ENCODE assay signal across 8 mouse cellular contexts in the genomic region with DNA sequence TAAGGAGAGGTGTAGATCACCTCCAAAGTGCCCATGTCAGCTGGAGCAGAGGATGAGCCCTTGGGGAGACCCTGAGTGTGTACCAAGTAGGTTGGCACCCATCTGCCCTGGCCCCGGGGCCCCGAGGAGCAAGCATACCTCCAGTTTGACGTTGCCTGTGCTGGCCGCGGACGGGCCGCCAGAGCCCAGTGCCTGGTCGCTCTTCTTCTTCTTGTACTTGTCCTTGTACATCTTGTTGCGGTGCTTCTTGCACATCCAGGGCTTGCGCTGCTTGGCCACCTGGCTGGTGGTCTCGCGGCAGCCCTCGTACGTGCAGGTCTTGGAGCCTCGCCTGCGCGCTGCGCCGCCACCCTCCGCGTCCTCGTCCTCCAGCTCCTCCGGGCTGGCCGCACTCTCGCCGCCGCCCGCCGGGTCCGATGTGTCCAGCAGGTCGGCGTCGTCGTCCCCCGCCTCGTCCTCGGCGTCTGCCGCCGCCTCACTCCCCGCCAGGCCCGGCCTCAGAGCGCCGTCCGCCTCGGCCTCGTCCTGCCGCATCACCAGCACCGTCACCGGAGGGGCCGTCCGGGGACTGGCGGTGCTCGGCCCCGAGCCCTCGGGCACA. TPM values are rescaled to one million over a fixed set of nuclear protein-coding genes. Genes with fewer than 3 reads are reported as not detected.
DNase-seq lines count a peak whose midpoint lies in the region; ATAC-seq and TF ChIP-seq lines count a peak whose summit lies in the region.

No protein-coding gene starts in this region.

- TF ChIP-seq POLR2A in thymus, adult 2 months (IDR thresholded peaks at IDR 0.05; ENCODE audit: control insufficient read depth, extremely low read depth, insufficient read depth, low read length, poor library complexity) = no peak

- intact Hi-C loops in gastrocnemius, postnatal 36 days (cut with DNase I) = loop anchor here (5.0 to 10.0 kb wide), 2 partner anchors 70 to 258 kb away; a partner anchor contains a TSS

- H3K4me1 ChIP-seq in thymus, adult 2 months (replicated peaks; ENCODE audit: control insufficient read depth, insufficient read depth, low read length) = peaks cover 9% of the 10 kb centered on the region
- peaks cover 20% of the 10 kb centered on the region for H3K4me1 ChIP-seq in midbrain, embryonic 14.5 days (ENCODE audit: control insufficient read depth, insufficient read depth, low read length)

- no peaks in the 10 kb centered on the region for H3K9me3 ChIP-seq in midbrain, embryonic 14.5 days (ENCODE audit: control insufficient read depth, low read length)

- peak; percentile 75 for ATAC-seq in frontal cortex, adult (ENCODE audit: low TSS enrichment)
- peak; percentile 86 for ATAC-seq in midbrain, embryonic 14.5 days (ENCODE audit: low FRiP score, low TSS enrichment)

- peaks cover 11% of the 10 kb centered on the region; the same call in 1 of the 2 replicates for H3K36me3 ChIP-seq in thymus, adult 2 months (ENCODE audit: control insufficient read depth, insufficient read depth, low read length)
- peaks cover 22% of the 10 kb centered on the region for H3K36me3 ChIP-seq in midbrain, embryonic 14.5 days (ENCODE audit: control insufficient read depth, insufficient read depth, low read length)

- TF ChIP-seq CTCF in thymus, adult 2 months (IDR thresholded peaks at IDR 0.05; ENCODE audit: borderline replicate concordance, control insufficient read depth, extremely low read depth, insufficient read depth, low read length, poor library complexity) = no peak

- peak overlapping the region; percentile 72 for H3K4me3 ChIP-seq in thymus, adult 2 months (ENCODE audit: control insufficient read depth, insufficient read depth, low read length)
- H3K4me3 ChIP-seq in midbrain, embryonic 14.5 days (replicated peaks; ENCODE audit: low read depth, low read length) = peak overlapping the region; percentile 92

- H3K27ac ChIP-seq in thymus, adult 2 months (ENCODE audit: control insufficient read depth, insufficient read depth, low read length) = no peak overlapping the region
- H3K27ac ChIP-seq in midbrain, embryonic 14.5 days (replicated peaks; ENCODE audit: low read depth, low read length) = peak overlapping the region; percentile 97

- peak overlapping the region; percentile 92 for H3K4me2 ChIP-seq in midbrain, embryonic 14.5 days (ENCODE audit: low read length)

- DNase-seq in gastrocnemius, postnatal 10 days = peak; percentile 65
- DNase-seq in gastrocnemius, postnatal 36 days = no peak
- no peak for DNase-seq in thymus, adult 2 months
- DNase-seq in thymus, postnatal 36 days = no peak
- peak; percentile 36 to 37 for DNase-seq in left cerebral cortex, adult 8-10 months (ENCODE audit: low spot score in 2 of 2)
- DNase-seq in midbrain, embryonic 14.5 days = no peak
- DNase-seq in adipocyte (ENCODE audit: low spot score) = no peak

- H3K9ac ChIP-seq in midbrain, embryonic 14.5 days (replicated peaks; ENCODE audit: low read length) = peak overlapping the region; percentile 94

- WGBS in thymus, adult 2 months = under 1% methylated on average over 56 of the region's 56 CpGs
- WGBS in midbrain, embryonic 14.5 days = under 1% methylated on average over 56 of the region's 56 CpGs

- H3K27me3 ChIP-seq in thymus, adult 2 months (ENCODE audit: control insufficient read depth, insufficient read depth, low read length) = no peaks in the 10 kb centered on the region
- no peaks in the 10 kb centered on the region for H3K27me3 ChIP-seq in midbrain, embryonic 14.5 days (ENCODE audit: control insufficient read depth, insufficient read depth, low read length)

RNA-seq across cellular contexts. Expression of a gene that starts 0.4 kb away (rescaled TPM):
- 10 to 100 TPM; 23.4 to 25.3 TPM for total RNA-seq in gastrocnemius, postnatal 10 days (2021)
- 10 to 100 TPM; 23.7 to 23.9 TPM for total RNA-seq in gastrocnemius, postnatal 36 days (2021)
- polyA plus RNA-seq in thymus, adult 2 months (2012; rRNA removed) = 29.8 and 42.3 TPM in 2 replicates
- total RNA-seq in left cerebral cortex, adult 8-10 months (2022) = 10 to 100 TPM; 35.3 to 57.7 (median 46.8) TPM
- 45.4 and 59.8 TPM in 2 replicates for polyA plus RNA-seq in midbrain, embryonic 14.5 days (2014; fragmentation: Nextera tagmentation; extraction: Ambion mirVana)

RNA-seq across cellular contexts. Expression of a gene that starts 51.8 kb away (rescaled TPM):
- total RNA-seq in gastrocnemius, postnatal 10 days (2021) = under 1 TPM; 0.42 to 0.56 TPM
- under 1 TPM; 0.17 to 0.41 TPM for total RNA-seq in gastrocnemius, postnatal 36 days (2021)
- 0.20 and 0.36 TPM in 2 replicates for polyA plus RNA-seq in thymus, adult 2 months (2012; rRNA removed)
- 10 to 100 TPM; 11.0 to 12.5 (median 11.6) TPM for total RNA-seq in left cerebral cortex, adult 8-10 months (2022)
- polyA plus RNA-seq in midbrain, embryonic 14.5 days (2014; fragmentation: Nextera tagmentation; extraction: Ambion mirVana) = 0.30 and 0.43 TPM in 2 replicates

Comparison
In these comparisons a context has a peak if more than half of its experiments do, and no peak if none do; other contexts are left out.
1. DNase-seq: peak in gastrocnemius, postnatal 10 days (single experiment) and left cerebral cortex, adult 8-10 months (2 of 2); none in gastrocnemius, postnatal 36 days (0 of 2), thymus, adult 2 months (single experiment), thymus, postnatal 36 days (0 of 2), midbrain, embryonic 14.5 days (single experiment) and adipocyte (single experiment).
2. RNA of a gene that starts 51.8 kb away (total RNA-seq): 11.0 to 12.5 TPM in left cerebral cortex, adult 8-10 months; 0.42 to 0.56 TPM in gastrocnemius, postnatal 10 days and 0.17 to 0.41 TPM in gastrocnemius, postnatal 36 days; every median in the first group is over 4 times any median in the second.